Mouse (Mus musculus) v-Abl transformed pro-B cells (cell line): ENCODE data around the gene Rnf222.

Experiments
- in situ Hi-C, 2 experiments: fragments of 400-800 bp; cut with MboI; formaldehyde crosslinking; loops; one replicate each; pipeline ENCODE4 v1.15.1; 2025; ENCODE audit not compliant: unreplicated experiment in 2 of 2

The Rnf222 gene

GRCm38 (mm10) chr11:68888253-68888652, at the start of gene Rnf222:
Gene Rnf222, plus strand, starts transcription at chr11:68888553.
- in situ Hi-C loops: no loop called here

- in situ Hi-C loops: no loop called here
Measured at GRCm38 (mm10) chr11:68839606-68840005, 48.7 kb upstream of the Rnf222 start.

GRCm38 (mm10) chr11:68850862-68851261, 37.5 kb upstream of the Rnf222 start:
- in situ Hi-C loops: no loop called here

GRCm38 (mm10) chr11:68851644-68852485, 36.5 kb upstream of the Rnf222 start:
- in situ Hi-C loops: no loop called here

DNA sequence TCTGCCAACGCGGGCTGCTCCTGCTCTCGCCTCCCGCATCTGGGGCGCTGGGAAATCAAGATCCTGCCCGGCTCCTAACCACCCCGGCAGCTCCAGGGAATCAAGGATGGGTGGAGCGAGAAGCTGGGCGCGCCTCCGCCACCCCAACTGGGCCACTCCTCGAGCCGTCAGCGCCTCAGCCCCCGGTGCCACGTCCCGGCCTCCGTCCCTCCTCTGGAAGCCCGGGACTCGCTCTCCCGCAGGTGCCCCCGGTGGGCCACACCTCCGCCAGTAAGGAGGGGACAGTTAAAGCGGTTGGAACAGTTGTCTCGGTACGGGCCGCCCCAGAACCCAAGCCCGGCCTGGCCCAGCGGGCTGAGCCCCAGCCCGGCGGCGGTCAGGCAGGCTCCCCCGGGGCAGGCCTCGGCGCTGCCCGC, 35.9 kb upstream of the Rnf222 start:
- in situ Hi-C loops: no loop called here

- in situ Hi-C loops: no loop called here
Measured at GRCm38 (mm10) chr11:68852932-68853409, 35.4 kb upstream of the Rnf222 start.

GRCm38 (mm10) chr11:68853611-68854401, 34.5 kb upstream of the Rnf222 start:
- in situ Hi-C loops: no loop called here

- in situ Hi-C loops: no loop called here
Measured at GRCm38 (mm10) chr11:68854621-68855020, 33.7 kb upstream of the Rnf222 start.

- in situ Hi-C loops: no loop called here
Measured at GRCm38 (mm10) chr11:68857329-68857728, 31.0 kb upstream of the Rnf222 start.

DNA sequence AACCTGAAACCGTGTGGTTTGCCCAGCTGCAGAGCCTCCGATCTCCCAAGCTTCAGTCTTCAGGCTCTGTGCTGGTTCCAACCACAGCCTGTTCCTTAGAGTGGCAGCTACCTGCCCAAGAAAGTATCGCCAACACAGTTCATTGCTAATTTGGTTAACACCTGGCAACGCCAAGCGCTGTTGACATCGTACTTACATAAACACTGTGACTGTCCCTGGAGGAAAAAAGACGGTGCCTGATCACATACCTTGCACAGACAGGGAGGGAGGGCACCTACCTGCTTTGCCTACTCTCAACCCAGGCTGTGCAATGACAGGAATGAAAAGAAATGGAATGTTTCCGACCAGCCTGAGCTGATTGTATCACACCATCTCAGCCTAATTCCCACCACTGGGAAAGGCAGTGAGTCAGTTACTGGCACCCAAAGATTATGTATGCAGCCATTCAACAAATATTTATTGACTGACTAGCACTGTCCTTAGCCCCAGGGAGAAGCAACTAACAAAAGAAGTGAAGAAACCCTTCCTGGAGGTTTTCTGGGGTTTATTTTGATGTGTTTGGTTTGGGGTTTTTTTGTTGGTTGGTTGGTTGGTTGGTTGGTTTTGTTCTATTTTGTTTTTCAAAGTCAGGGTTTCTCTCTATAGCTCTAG, 28.3 kb upstream of the Rnf222 start:
- in situ Hi-C loops: no loop called here

DNA sequence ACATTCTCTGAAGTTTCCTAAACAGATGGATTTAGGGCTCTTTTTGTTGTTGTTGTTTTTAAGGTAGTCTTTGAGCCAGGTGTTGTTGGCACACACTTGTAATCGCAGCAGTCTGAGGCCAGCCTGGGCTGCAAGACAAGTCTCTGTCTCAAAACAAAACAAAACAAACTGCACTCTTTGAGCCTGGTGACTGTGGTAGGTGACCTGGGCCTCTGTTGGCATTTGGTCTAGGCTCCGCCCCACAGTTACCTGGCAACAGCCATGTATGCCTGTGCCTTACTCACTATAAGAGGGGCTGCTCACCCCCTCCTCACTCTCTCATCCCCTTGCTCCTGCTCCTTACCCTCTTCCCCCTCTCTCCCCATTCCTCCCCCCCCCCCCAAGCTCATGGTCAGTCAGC, 26.1 kb upstream of the Rnf222 start:
- in situ Hi-C loops: no loop called here

- in situ Hi-C loops: no loop called here
Measured at GRCm38 (mm10) chr11:68863631-68864091, 24.7 kb upstream of the Rnf222 start.

- in situ Hi-C loops: no loop called here
Measured at GRCm38 (mm10) chr11:68864544-68865189, 23.7 kb upstream of the Rnf222 start.

DNA sequence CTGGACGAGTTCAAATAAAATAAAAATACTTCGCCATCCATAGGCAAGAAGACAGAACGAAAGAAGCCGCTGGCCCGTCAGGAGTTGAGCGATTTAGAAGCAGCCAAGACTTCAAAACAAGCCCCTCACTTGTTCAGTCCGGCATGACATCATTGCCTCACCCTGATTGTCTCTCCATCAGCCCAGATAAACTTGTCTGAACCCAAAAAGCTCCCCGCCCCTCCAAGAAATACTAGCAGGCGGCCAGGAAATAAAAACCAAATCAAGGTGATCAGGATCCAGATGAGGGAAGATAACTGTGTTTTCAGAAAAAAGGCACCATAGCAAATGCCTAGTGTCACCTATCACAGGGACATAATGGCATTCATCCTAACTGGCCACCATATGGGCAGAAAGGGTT, 17.1 kb upstream of the Rnf222 start:
- in situ Hi-C loops: loop anchor here in 1 of 2 experiments (10.0 kb wide), 1 partner anchor 136 kb away; no protein-coding TSS in a partner anchor

GRCm38 (mm10) chr11:68871748-68872147, 16.6 kb upstream of the Rnf222 start, which contains the start of gene Ndel1:
Gene Ndel1, minus strand, starts transcription at chr11:68871858.
- in situ Hi-C loops: loop anchor here in 1 of 2 experiments (10.0 kb wide), 1 partner anchor 137 kb away; no protein-coding TSS in a partner anchor

DNA sequence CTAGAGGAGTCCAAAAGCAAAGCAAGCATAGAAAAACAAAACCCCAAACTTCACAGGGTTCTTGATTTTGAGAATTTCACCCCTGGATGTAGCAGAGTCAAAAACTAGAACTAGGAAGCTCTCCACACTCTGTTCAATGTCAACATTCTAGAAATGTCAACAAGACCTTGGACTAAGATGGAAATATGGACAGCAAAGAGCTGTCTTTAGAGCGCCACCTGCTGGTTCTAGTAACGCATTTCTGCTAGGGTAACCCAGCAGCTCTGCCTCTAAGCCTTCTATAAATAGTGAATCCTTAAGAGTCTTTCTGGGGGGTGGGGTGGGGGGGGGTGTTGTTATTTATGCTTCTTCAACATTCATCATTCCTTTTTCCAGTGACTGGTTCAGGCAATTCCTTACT, 13.5 kb upstream of the Rnf222 start:
- in situ Hi-C loops: loop anchor here (5.0 to 10.0 kb wide), 5 partner anchors 43 to 303 kb away; partner anchors contain the start of gene Ccdc42 (in 1 of the 2)

DNA sequence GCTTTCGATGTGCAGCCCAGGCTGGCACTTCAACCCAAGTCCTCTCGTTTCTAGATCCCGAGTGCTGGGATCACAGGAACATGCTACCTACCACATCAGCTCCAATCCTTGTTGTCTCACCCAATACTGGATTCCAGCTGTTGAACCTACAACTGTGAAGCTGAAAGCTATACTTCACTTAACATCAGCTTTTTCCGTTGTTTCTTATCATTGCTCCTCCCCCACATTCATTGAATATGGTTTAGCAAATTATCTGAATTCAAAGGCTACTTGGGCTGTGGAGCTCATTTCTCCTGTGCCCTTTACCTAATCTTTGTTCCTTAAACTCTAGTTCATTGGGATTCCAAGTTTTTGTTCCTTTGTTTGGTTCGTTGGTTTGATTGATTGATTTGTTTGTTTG, 9.5 kb upstream of the Rnf222 start:
- in situ Hi-C loops: loop anchor here (5.0 to 10.0 kb wide), 5 partner anchors 47 to 307 kb away; partner anchors contain the start of gene Ccdc42 (in 1 of the 2)

DNA sequence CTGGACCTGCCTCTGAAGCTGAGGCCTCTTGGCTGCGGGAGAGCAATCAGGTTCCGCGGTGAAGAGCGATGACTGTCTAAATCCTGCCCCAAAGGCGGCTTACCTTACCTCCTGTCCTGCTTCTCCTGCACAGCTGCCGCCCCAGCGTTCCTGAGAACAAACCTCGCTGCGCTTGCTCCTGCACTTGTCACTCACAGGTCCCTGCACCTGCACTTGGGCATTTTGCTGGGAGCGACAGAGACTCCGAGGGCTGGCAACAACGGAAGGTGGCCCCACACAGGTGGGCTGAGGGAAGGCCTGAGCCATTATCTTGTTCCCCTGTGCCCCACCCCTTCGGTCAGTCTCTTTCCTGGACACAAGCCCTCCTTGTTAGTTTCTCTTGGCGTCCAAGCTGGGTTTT, 6.2 kb upstream of the Rnf222 start:
- in situ Hi-C loops: no loop called here

GRCm38 (mm10) chr11:68883843-68884242, 4.5 kb upstream of the Rnf222 start:
- in situ Hi-C loops: no loop called here

DNA sequence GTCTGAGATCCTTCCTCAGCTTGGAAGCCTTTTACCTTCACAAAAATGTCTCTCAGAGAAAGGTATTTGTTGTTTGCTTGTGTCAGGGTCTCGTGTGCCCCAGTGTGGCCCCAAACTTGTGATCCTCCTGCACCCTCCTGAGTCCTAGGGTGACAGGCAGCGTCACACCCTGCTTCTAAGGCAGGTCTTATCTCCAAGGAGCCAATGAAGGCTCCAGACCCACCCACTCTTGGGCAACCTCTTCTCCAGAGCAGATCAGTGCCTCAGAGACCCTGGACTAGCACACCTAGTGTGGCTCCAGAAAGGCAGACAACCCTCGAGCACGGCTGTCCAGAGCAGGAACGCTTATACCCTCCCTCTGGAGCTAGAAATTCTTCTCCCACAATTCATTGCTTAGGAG, 4.0 kb upstream of the Rnf222 start:
- in situ Hi-C loops: no loop called here
